Mouse (Mus musculus): ENCODE results near the gene Atp5mpl. TPM values are rescaled to one million over a fixed set of nuclear protein-coding genes. Genes with fewer than 3 reads are reported as not detected.
"Not testable (repeated sequence)": the region's sequence is repeated elsewhere in the genome, so short reads cannot be mapped to it uniquely, and the experiment has no call there.

Atp5mpl gene
- total RNA-seq, 2 experiments from 2014 or later, result 331 to 353 TPM

DNA sequence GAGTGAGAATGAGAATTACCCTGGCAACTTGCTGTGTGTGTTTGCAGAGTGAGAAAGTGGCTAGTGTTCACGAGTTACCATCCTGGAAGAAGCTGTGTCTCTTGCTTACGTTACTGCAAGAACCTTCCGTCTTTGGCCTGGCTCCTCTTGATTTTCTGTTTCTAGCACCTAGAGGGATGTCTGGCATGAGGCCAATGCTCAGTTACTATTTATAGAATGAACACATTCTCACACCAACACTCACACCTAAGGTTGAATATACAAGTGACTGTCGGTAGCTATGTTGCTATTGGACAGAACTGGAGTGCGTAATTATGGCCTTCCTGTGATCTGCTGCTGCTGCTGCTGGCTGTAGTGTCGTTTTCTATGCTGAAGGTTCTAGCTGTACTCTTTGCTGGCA, 10.4 kb upstream of the Atp5mpl start:
- no peak for TF ChIP-seq CTCF (conservative IDR thresholded peaks at IDR 0.05)
- Histone ChIP-seq H3K27ac (no peak overlapping the region), H3K4me3 (no peak overlapping the region)
- DNase-seq (ENCODE audit: low spot score in 2 of 2), result no peak

DNA sequence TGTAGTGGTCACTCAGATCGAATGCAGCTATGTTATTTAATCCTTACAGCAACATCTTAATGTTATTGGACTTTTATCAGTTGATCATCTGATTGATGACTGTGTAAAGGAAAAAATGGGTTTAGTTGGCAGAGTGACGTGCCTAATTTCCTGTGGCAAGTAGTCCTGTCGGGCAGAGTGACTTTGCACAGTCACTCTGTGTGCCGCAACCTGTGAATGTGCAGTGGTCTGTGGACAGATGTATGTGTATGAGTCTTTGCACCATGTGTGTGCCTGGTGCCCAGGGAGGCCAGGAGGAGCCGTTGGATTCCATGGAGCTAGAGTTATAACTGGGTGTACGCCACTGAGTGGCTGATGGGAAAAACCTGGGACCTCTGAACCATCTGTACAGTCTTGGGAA, 7.8 kb upstream of the Atp5mpl start:
- no peak for TF ChIP-seq CTCF (conservative IDR thresholded peaks at IDR 0.05)
- no peak overlapping the region for H3K27ac ChIP-seq

DNA sequence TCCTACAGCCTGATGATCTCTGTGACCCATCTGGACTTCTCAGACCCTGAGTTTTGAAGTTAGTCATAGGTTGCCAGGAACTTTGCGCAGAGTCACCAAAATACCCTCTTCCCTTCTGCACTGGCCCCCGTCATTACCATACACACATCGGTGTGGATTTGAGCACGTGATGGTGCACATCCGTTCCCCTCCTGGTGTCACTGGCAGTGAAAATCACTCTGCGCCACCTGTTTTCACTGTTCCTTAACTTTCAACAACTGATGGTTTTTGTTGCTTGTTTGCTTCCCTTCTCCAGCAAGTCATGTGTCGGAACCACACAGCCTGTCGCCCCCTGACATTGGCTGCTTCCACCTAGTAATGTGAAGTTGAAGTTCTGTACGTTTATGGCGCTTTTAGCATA, 5.7 kb upstream of the Atp5mpl start:
- H3K4me3 ChIP-seq, result no peak overlapping the region
- no peak for TF ChIP-seq CTCF (conservative IDR thresholded peaks at IDR 0.05)
- no peak overlapping the region for H3K27ac ChIP-seq
- no peak for DNase-seq (ENCODE audit: low spot score in 2 of 2)

More for the DNA sequence above, 7.8 kb upstream of the Atp5mpl start:
- DNase-seq (ENCODE audit: low spot score in 2 of 2), result no peak
- no peak overlapping the region for H3K4me3 ChIP-seq

DNA sequence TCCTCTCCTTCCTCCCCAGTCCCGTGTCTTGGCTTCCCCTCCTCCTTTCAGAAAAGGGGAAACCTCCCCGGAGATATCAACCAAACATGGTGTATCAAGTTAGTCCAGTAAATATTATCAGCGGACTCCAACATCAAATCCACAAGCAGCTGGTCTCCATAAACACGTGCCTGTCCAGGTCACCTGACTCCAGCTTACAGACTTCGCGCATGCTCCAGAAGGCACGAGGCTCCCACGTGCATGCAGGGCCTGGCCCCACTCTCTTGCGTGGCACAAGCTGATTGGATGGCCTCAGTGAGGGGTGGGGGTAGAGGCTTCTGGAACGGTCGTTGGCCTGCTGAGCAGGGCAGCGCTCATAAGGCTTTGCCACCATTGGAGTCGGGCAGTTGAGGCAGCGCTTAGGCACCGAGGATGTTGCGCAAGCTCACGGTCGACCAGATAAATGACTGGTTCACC, 4.5 kb upstream of the Atp5mpl start, which contains the start of gene Tdrd9:
Gene Tdrd9 (plus strand): TSS at position 329 of the 456 bp plus-strand sequence.
- Histone ChIP-seq H3K27ac (no peak within 1 kb of the TSS), H3K4me3 (no peak within 1 kb of the TSS)
- no peak for DNase-seq (ENCODE audit: low spot score in 2 of 2)
- no peak for TF ChIP-seq CTCF (conservative IDR thresholded peaks at IDR 0.05)

DNA sequence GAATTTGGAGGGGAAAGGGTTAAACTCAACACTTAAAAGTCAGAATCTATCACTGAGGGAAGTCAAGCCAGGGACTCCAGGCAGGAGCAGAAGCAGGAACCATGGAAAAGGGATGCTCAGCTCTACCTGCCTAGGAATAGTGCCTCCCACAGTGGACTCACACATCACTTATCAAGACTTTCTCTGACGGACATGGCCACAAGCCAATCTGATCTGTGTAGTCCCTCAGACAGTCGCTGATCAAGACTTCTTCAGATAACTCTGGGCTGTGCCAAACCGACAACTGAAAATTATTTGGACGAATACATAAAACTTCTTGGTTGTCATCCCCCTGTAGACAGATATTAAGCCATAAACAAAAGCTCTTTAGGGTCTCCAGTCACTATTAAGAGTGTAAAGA, 3.3 kb upstream of the Atp5mpl start:
- Histone ChIP-seq H3K27ac (no peak overlapping the region), H3K4me3 (no peak overlapping the region)
- DNase-seq (ENCODE audit: low spot score in 2 of 2), result no peak
- TF ChIP-seq CTCF (conservative IDR thresholded peaks at IDR 0.05), result no peak

DNA sequence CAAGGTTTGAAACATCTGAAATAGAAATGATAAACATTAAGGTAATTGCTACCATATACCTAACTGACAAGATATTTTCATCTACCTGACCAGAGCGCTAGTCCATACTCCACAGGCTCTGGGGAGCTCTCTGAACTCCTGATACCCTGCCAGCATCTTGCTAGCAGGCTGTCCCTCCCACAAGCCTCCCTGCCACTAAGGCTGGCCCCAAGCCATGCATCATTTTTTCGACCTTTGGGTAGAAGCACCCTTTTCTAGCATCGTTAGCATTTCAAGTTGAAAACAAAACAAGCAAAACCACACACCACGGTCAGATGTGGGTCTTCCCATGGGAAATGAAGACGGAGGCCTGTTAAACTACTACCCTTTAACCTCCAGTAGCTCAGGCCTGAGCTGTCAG, 3.4 kb downstream of the Atp5mpl start:
- Histone ChIP-seq H3K4me3 (no peak overlapping the region), H3K27ac (no peak overlapping the region)
- DNase-seq (ENCODE audit: low spot score in 2 of 2), result no peak
- TF ChIP-seq CTCF (conservative IDR thresholded peaks at IDR 0.05), result no peak

DNA sequence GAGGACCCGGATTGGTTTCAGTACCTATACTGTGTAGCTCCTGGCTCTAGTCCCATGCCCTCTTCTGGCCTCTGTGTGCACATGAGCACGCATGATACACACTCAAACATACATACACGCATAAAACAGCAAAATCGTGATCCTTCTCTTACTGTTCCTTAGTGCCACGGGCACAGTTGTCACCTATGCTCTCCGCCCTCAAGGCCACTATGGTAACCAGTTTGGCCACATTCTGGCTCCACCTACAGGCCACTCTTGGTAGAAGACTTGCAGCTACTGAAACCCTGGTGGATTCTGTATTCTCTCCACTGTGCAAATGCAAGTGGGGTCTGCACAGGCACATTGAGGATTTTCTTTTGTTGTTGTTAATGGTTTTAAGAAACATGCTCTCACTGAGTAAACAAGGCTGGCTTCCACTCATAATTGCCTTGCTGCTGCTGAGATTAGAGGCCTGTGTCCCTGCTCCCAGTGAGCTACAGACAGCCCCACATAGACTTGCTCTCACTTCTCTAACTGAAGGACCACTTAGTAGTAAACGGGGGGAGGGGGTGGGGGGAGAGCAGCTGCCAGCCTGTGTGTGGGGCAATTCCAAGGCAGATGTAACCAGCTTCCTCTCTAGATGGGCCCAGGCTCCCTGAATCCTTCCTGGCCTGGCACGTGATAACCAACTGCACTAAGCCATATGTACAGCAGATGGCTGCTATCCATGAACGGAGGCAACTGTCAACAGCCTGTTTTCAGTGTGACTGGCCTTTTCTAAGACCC, 8.5 kb downstream of the Atp5mpl start:
- peak overlapping the region; percentile 7; the same call in 1 of the 2 replicates for H3K27ac ChIP-seq
- peak; percentile 69 to 80 for DNase-seq (ENCODE audit: low spot score in 2 of 2)

DNA sequence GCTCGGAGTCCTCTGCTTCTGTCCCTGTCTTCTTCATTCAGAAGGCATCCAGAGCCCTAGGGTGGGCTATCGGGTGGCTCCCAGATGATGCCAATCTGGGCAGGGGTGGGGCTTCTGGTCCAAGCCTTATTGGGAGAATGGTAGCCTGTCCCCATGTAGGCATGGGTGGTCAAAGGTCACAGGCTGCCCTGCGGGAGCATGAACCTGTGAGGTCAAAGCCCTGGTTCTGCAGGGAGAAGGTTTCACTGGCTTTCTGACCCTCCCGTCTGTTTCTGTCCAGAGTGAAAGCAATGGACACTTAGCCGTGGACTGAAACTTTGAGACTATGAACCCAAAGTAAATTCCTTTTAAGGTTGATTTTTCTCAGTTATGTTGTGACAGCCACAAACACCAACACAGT, 10.6 kb downstream of the Atp5mpl start:
- no peak for TF ChIP-seq CTCF (conservative IDR thresholded peaks at IDR 0.05)
- no peak for DNase-seq (ENCODE audit: low spot score in 2 of 2)
- Histone ChIP-seq H3K27ac (no peak overlapping the region), H3K4me3 (no peak overlapping the region)

More for the DNA sequence above, 8.5 kb downstream of the Atp5mpl start:
- peak; percentile 93 for TF ChIP-seq CTCF (conservative IDR thresholded peaks at IDR 0.05)
- H3K4me3 ChIP-seq, result no peak overlapping the region

DNA sequence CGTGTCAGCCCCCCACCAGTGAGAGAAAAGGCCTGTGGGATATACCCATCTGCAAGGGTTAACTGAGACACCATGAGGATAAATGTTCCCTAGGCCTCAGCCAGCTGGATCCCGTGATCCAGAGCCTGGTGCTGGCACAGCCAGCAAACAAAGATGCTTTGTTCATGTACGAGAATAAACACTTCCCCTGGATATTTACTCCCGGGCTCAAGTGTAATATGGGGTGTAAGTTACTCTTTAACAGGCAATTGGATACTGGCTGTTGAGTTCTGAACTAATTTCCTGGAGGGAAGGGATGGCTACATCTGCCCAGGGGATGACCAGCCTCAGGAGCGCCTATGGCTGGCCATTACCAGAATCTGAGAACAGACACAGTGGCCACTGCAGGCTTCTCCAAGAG, 15.1 kb downstream of the Atp5mpl start:
- DNase-seq (ENCODE audit: low spot score in 2 of 2), result peak in 1 of 2 experiments; percentile 32
- Histone ChIP-seq H3K27ac (peak overlapping the region; percentile 83), H3K4me3 (no peak overlapping the region)
- TF ChIP-seq CTCF (conservative IDR thresholded peaks at IDR 0.05), result no peak

DNA sequence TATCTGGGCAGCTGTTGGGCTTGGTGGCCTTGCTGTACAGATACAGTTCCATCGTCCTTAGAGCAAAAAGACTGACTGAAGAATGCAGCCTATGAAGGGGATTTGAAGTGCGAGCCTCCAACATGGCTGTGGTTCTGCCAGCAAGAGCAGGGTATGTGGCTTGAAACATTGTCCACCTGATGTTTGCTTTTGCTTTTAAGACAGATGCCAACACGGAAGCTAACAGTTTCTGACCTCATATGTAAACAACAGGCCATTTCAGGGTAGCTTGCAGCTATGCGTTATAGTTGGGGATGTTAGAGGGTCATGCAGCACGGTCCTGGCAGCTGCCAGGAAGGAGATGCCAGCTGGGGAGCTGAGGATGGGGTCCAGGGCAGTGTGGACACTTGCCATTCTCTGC, 16.3 kb downstream of the Atp5mpl start:
- peak overlapping the region; percentile 83 for H3K27ac ChIP-seq
- no peak for TF ChIP-seq CTCF (conservative IDR thresholded peaks at IDR 0.05)
- no peak for DNase-seq (ENCODE audit: low spot score in 2 of 2)
- H3K4me3 ChIP-seq, result no peak overlapping the region

DNA sequence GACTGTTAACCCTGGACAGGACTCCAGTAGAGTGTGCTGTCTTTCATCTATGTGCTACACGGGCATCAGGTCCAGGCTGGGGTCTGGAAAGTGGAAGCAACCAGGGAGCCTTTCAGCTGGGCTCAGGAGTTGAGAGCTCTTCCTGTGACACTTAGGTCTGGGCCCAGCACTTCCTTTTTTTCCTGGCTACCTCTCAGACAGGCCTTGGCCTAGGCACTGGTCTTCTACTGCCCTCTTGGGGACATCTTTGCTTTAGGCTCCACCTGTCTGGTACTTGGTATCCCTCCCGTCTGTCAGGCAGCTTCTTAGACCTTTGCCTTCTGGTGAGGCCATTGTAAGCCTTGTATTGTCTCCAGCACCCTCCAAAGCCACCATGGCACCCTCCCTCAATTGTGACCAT, 20.1 kb downstream of the Atp5mpl start:
- peak; percentile 42 to 47 for DNase-seq (ENCODE audit: low spot score in 2 of 2)
- TF ChIP-seq CTCF (conservative IDR thresholded peaks at IDR 0.05), result peak; percentile 80
- H3K27ac ChIP-seq, result 0 out of 2 replicates have a peak overlapping the region, but pooled peaks have one; percentile 14
- no peak overlapping the region for H3K4me3 ChIP-seq

DNA sequence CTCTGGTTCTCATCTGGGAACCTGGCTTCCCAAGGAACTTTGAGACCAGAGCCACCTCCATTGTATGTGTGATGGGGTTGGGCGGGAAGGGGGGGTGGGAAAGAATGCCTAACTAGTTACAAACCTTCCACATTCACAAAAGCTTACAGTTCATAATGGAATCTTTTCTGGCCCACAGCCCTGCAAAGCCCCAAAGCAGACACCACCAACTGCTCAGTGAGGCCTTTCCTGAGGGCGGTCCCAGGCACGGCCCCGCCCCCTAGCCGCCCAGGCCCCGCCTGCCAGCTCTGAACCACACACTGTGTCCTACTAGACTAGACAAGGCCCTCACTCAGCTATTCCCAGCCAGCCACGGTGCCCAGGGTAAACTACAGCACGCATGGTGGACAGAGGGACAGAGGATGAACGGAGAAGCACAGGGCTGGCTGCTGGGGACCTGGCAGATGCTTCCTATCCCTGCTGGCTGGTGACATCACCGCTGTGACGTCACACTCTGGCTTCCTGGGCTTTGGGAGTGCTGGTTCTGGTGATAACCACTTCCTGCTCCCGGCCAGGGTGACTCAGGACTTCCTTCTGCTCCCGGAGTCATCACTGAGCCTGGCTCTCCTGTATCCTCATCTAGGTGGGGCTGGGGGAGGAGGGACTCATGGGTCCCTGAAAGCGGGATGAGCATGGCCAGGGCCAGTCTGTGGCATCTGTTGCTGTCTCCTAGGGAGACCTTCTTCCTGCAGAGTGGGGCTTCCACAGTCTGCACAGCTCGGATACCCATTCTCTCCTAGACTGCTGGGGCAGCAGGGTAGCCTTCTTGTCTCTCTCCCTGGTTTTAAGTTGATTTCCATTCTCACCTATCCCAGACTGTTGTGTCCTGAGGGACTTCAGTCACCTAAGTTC, 20.8 kb downstream of the Atp5mpl start:
- H3K4me3 ChIP-seq; DNase-seq (ENCODE audit: low spot score in 2 of 2): not testable (repeated sequence)
- peak overlapping the region; percentile 14; the same call in 1 of the 2 replicates for H3K27ac ChIP-seq

DNA sequence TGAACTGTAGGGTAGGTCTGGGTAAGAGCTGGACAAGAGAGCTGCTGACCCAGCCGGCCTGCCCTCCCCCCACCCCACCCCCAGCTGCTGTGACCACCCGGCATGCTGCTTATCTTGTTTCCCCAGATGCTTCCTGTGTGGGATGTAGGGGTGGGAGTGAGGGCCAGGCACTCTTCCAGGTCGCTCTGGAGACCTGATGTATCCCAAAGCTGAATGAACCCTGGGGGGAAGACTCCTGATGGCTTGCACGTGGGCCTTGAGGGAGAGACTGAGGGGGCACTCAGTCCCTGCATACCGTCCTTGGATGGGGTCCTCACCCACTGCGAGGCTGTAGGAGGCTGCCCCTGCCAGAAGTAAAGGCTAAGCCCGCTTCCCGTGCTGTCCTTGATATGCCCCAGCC, 21.7 kb downstream of the Atp5mpl start:
- Histone ChIP-seq H3K4me3 (no peak overlapping the region), H3K27ac (peak overlapping the region; percentile 64)
- no peak for DNase-seq (ENCODE audit: low spot score in 2 of 2)
- no peak for TF ChIP-seq CTCF (conservative IDR thresholded peaks at IDR 0.05)

DNA sequence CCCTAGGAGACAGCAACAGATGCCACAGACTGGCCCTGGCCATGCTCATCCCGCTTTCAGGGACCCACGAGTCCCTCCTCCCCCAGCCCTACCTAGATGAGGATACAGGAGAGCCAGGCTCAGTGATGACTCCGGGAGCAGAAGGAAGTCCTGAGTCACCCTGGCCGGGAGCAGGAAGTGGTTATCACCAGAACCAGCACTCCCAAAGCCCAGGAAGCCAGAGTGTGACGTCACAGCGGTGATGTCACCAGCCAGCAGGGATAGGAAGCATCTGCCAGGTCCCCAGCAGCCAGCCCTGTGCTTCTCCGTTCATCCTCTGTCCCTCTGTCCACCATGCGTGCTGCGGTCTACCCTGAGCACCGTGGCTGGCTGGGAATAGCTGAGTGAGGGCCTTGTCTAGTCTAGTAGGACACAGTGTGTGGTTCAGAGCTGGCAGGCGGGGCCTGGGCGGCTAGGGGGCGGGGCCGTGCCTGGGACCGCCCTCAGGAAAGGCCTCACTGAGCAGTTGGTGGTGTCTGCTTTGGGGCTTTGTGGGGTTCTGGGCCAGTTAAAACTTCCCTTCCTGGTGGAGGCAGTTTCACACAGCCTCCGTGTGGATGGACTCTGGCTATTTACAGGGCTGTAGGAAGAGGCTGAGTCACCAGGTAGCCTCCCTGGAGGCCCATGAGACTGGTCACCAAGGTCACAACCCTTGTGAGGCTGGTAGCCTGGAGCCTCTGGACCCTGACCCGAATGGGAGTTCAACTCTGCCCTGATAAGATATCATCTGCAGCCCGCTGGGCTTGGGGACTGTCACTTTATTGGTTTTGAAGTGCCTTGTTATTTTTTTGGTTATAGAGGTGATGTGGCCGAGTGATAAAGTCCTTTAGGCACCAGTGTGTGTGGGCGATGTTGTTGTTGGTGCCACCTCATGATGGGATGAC, 22.5 kb downstream of the Atp5mpl start:
- H3K4me3 ChIP-seq; DNase-seq (ENCODE audit: low spot score in 2 of 2): not testable (repeated sequence)
- H3K27ac ChIP-seq, result peak overlapping the region; percentile 67

All from layer of hippocampus, adult 2 months (tissue).